Mouse (Mus musculus): Measurements from ENCODE around the gene Olfr122. TPM values are rescaled to one million over a fixed set of nuclear protein-coding genes. Genes with fewer than 3 reads are reported as not detected.

Gene Olfr122
- not detected in 2 replicates for polyA plus RNA-seq (2014; fragmentation: Nextera tagmentation; extraction: Ambion mirVana)

DNA sequence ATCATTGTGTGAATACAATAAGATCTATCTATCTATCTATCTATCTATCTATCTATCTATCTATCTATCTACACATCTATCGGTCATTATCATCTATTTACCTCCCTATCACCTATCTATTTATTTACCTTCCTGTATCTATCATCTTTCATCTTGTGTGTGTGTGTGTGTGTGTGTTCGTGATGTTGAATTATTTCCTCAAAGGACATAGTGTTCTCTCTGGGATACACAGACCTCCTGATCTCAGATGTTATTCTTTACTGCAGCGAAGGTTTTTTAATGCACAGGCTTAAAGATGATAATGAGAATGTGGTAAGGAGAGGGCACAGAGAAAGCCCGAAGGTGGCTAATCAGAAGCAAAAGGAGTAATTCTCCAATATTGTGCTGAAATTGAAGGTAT lies at the start of gene Olfr122:
Olfr122 (plus strand) TSS at position 301 of the 400 bp plus-strand sequence.
- WGBS = 85% methylated on average over 4 of the region's 4 CpGs
- Histone ChIP-seq H3K4me2 (replicated peaks; ENCODE audit: low read depth, low read length) (no peak within 1 kb of the TSS), H3K27me3 (ENCODE audit: control insufficient read depth, insufficient read depth, low read length) (no peaks in the 10 kb centered on the region), H3K4me1 (ENCODE audit: control insufficient read depth, insufficient read depth, low read length) (no peaks in the 10 kb centered on the region), H3K9ac (replicated peaks; ENCODE audit: low read depth, low read length) (no peak within 1 kb of the TSS), H3K36me3 (ENCODE audit: control insufficient read depth, insufficient read depth, low read length) (no peaks in the 10 kb centered on the region), H3K27ac (ENCODE audit: low read length) (no peak within 1 kb of the TSS), H3K9me3 (ENCODE audit: control insufficient read depth, low read depth, low read length) (no peaks in the 10 kb centered on the region), H3K4me3 (ENCODE audit: low read depth, low read length) (no peak within 1 kb of the TSS)
- ATAC-seq (ENCODE audit: insufficient number of reproducible peaks, insufficient read depth, low FRiP score, low read depth) = no peak

DNA sequence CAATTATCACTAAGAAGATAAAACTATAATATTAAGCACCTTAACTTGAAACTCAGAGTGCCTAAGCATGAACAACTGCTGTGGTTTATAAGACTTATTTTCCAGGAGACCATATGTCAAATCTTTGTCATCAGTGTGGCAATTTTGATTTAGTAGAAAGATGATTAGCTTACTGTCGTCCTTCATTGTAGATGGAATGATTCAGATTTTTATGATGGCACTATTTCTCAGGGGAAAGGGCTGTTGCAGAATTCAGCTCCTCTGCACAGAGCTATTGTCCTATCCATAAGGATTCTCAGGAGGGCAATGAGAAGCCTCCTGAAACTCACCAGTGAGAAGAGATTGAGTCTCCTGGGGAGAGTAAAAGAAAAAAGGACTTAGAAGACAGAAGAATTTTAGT lies 46.9 kb upstream of the Olfr122 start, which contains the start of gene Olfr120:
Olfr120 (plus strand) TSS at position 301 of the 400 bp plus-strand sequence.
- Histone ChIP-seq H3K27me3 (ENCODE audit: control insufficient read depth, insufficient read depth, low read length) (no peaks in the 10 kb centered on the region), H3K4me3 (ENCODE audit: low read depth, low read length) (no peak within 1 kb of the TSS), H3K27ac (ENCODE audit: low read length) (no peak within 1 kb of the TSS), H3K9ac (replicated peaks; ENCODE audit: low read depth, low read length) (no peak within 1 kb of the TSS), H3K36me3 (ENCODE audit: control insufficient read depth, insufficient read depth, low read length) (no peaks in the 10 kb centered on the region), H3K4me2 (replicated peaks; ENCODE audit: low read depth, low read length) (no peak within 1 kb of the TSS), H3K4me1 (ENCODE audit: control insufficient read depth, insufficient read depth, low read length) (no peaks in the 10 kb centered on the region), H3K9me3 (ENCODE audit: control insufficient read depth, low read depth, low read length) (no peaks in the 10 kb centered on the region)
- no peak for ATAC-seq (ENCODE audit: insufficient number of reproducible peaks, insufficient read depth, low FRiP score, low read depth)
- 66% methylated on average over 1 of the region's 1 CpGs for WGBS

DNA sequence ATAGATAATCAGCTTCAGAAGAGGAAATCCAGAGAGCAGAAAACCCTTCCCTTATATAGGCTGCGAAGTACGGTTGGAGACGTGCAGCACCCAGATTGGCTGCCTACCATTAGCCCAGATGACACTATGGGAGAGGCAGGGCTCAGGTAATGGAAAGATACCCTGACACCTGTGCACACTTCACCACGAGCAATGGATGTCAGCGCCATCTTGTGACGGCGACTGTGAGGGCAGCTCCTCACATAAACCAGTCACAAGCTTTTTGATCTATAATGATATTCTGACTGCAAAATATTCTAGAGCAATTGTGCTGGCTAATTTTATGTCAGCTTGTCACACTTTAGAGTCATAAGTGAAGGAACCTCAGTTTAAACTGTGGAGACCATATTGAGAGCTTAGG lies 30.3 kb upstream of the Olfr122 start:
- Histone ChIP-seq H3K4me1 (ENCODE audit: control insufficient read depth, insufficient read depth, low read length) (no peaks in the 10 kb centered on the region), H3K4me3 (ENCODE audit: low read depth, low read length) (no peak overlapping the region), H3K27ac (ENCODE audit: low read length) (no peak overlapping the region), H3K9me3 (ENCODE audit: control insufficient read depth, low read depth, low read length) (no peaks in the 10 kb centered on the region), H3K27me3 (ENCODE audit: control insufficient read depth, insufficient read depth, low read length) (no peaks in the 10 kb centered on the region), H3K36me3 (ENCODE audit: control insufficient read depth, insufficient read depth, low read length) (no peaks in the 10 kb centered on the region), H3K9ac (replicated peaks; ENCODE audit: low read depth, low read length) (no peak overlapping the region), H3K4me2 (replicated peaks; ENCODE audit: low read depth, low read length) (no peak overlapping the region)
- WGBS = 47% methylated on average over 7 of the region's 7 CpGs
- no peak for ATAC-seq (ENCODE audit: insufficient number of reproducible peaks, insufficient read depth, low FRiP score, low read depth)

DNA sequence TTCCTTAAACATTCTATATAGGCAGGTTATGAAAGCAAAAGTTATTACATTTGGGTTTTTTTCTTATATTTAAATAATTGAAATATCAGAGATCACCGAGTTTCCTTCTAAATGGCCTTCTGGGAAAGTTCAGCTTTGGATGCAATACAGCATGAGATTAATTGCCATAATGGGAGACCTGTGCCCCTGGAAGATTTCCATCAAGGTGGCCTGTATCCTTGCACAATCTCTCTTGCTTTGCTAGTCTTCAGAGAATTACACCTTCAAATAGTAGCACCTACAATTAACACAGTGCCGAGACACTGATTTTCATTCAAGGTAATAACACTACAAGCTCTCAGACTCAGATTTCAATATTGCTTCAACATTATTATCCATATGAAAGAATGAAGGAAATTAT lies 24.8 kb downstream of the Olfr122 start, which contains the start of gene Olfr123:
Olfr123 (plus strand) TSS at position 301 of the 400 bp plus-strand sequence.
- Histone ChIP-seq H3K27ac (ENCODE audit: low read length) (no peak within 1 kb of the TSS), H3K9me3 (ENCODE audit: control insufficient read depth, low read depth, low read length) (no peaks in the 10 kb centered on the region), H3K9ac (replicated peaks; ENCODE audit: low read depth, low read length) (no peak within 1 kb of the TSS), H3K27me3 (ENCODE audit: control insufficient read depth, insufficient read depth, low read length) (no peaks in the 10 kb centered on the region), H3K4me1 (ENCODE audit: control insufficient read depth, insufficient read depth, low read length) (no peaks in the 10 kb centered on the region), H3K4me2 (replicated peaks; ENCODE audit: low read depth, low read length) (no peak within 1 kb of the TSS), H3K4me3 (ENCODE audit: low read depth, low read length) (no peak within 1 kb of the TSS), H3K36me3 (ENCODE audit: control insufficient read depth, insufficient read depth, low read length) (no peaks in the 10 kb centered on the region)
- WGBS = 89% methylated on average over 2 of the region's 2 CpGs
- ATAC-seq (ENCODE audit: insufficient number of reproducible peaks, insufficient read depth, low FRiP score, low read depth) = no peak

DNA sequence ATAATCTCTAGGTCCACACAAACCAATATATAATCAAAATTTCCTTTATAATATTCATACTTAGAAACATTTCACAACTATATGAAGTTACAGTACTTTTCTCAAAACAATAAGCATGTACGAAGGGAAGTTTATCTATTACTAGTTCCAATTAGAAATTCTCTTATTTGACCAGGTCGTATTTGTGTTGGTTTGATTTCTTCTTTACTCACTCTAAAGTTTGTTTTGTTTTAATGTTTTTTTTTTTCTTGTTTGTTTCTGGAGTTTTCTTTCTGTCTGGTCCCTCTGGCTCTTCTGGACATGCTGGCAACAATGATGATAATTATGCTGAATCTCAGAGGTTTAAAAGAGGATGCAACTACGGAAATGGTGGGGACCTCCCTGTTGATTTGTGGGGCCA lies 31.2 kb downstream of the Olfr122 start, which contains the start of gene Olfr124:
Olfr124 (plus strand) TSS at position 301 of the 400 bp plus-strand sequence.
- no peak within 1 kb of the TSS for H3K9ac ChIP-seq (replicated peaks; ENCODE audit: low read depth, low read length)
- H3K4me2 ChIP-seq (replicated peaks; ENCODE audit: low read depth, low read length) = no peak within 1 kb of the TSS
- no peaks in the 10 kb centered on the region for H3K9me3 ChIP-seq (ENCODE audit: control insufficient read depth, low read depth, low read length)
- no peaks in the 10 kb centered on the region for H3K4me1 ChIP-seq (ENCODE audit: control insufficient read depth, insufficient read depth, low read length)
- H3K4me3 ChIP-seq (ENCODE audit: low read depth, low read length) = no peak within 1 kb of the TSS
- 90% methylated on average over 3 of the region's 3 CpGs for WGBS
- H3K36me3 ChIP-seq (ENCODE audit: control insufficient read depth, insufficient read depth, low read length) = no peaks in the 10 kb centered on the region
- ATAC-seq (ENCODE audit: insufficient number of reproducible peaks, insufficient read depth, low FRiP score, low read depth) = no peak
- H3K27me3 ChIP-seq (ENCODE audit: control insufficient read depth, insufficient read depth, low read length) = no peaks in the 10 kb centered on the region
- no peak within 1 kb of the TSS for H3K27ac ChIP-seq (ENCODE audit: low read length)

Other genes starting within 250 kb of the Olfr122 start
- gene Olfr112, start 199.2 kb upstream of the Olfr122 start, polyA plus RNA-seq (2014; fragmentation: Nextera tagmentation; extraction: Ambion mirVana) = not detected in 2 replicates
- gene Olfr113, start 190.9 kb upstream of the Olfr122 start, polyA plus RNA-seq (2014; fragmentation: Nextera tagmentation; extraction: Ambion mirVana) = not detected in 2 replicates
- not detected in 2 replicates for gene Olfr114, start 175.9 kb upstream of the Olfr122 start, polyA plus RNA-seq (2014; fragmentation: Nextera tagmentation; extraction: Ambion mirVana)
- gene Olfr115, start 141.5 kb upstream of the Olfr122 start, polyA plus RNA-seq (2014; fragmentation: Nextera tagmentation; extraction: Ambion mirVana) = not detected in 2 replicates
- not detected in 2 replicates for gene Olfr116, start 141.4 kb upstream of the Olfr122 start, polyA plus RNA-seq (2014; fragmentation: Nextera tagmentation; extraction: Ambion mirVana)
- not detected in 2 replicates for gene Olfr117, start 104.8 kb upstream of the Olfr122 start, polyA plus RNA-seq (2014; fragmentation: Nextera tagmentation; extraction: Ambion mirVana)
- gene Olfr118, start 101.6 kb upstream of the Olfr122 start, polyA plus RNA-seq (2014; fragmentation: Nextera tagmentation; extraction: Ambion mirVana) = not detected in 2 replicates
- not detected in 2 replicates for gene Olfr119, start 72.0 kb upstream of the Olfr122 start, polyA plus RNA-seq (2014; fragmentation: Nextera tagmentation; extraction: Ambion mirVana)
- not detected in 2 replicates for gene Olfr120, start 46.8 kb upstream of the Olfr122 start, polyA plus RNA-seq (2014; fragmentation: Nextera tagmentation; extraction: Ambion mirVana)
- gene Olfr121, start 19.8 kb upstream of the Olfr122 start, polyA plus RNA-seq (2014; fragmentation: Nextera tagmentation; extraction: Ambion mirVana) = not detected in 2 replicates
- gene Olfr123, start 24.9 kb downstream of the Olfr122 start, polyA plus RNA-seq (2014; fragmentation: Nextera tagmentation; extraction: Ambion mirVana) = not detected in 2 replicates
- gene Olfr124, start 31.3 kb downstream of the Olfr122 start, polyA plus RNA-seq (2014; fragmentation: Nextera tagmentation; extraction: Ambion mirVana) = not detected in 2 replicates
- gene Olfr125, start 64.3 kb downstream of the Olfr122 start, polyA plus RNA-seq (2014; fragmentation: Nextera tagmentation; extraction: Ambion mirVana) = not detected in 2 replicates
- gene Olfr126, start 78.9 kb downstream of the Olfr122 start, polyA plus RNA-seq (2014; fragmentation: Nextera tagmentation; extraction: Ambion mirVana) = not detected in 2 replicates
- not detected in 2 replicates for gene Olfr127, start 131.8 kb downstream of the Olfr122 start, polyA plus RNA-seq (2014; fragmentation: Nextera tagmentation; extraction: Ambion mirVana)
- gene Olfr128, start 151.9 kb downstream of the Olfr122 start, polyA plus RNA-seq (2014; fragmentation: Nextera tagmentation; extraction: Ambion mirVana) = not detected in 2 replicates
- gene Olfr761, start 184.5 kb downstream of the Olfr122 start, polyA plus RNA-seq (2014; fragmentation: Nextera tagmentation; extraction: Ambion mirVana) = not detected in 2 replicates

Data from stomach, embryonic 14.5 days (tissue).